Mouse (Mus musculus): Measurements from ENCODE around the gene Ebf3. TPM values are rescaled to one million over a fixed set of nuclear protein-coding genes. Genes with fewer than 3 reads are reported as not detected.

Gene Ebf3
- polyA plus RNA-seq, 1 experiment, result 8.1 TPM

- peaks cover 26% of the 10 kb centered on the region for H3K79me3 ChIP-seq (ENCODE audit: low read depth)
- H3K27me3 ChIP-seq (ENCODE audit: control insufficient read depth, insufficient read depth, insufficient read length), result no peaks in the 10 kb centered on the region
- H3K79me2 ChIP-seq (ENCODE audit: control insufficient read depth, insufficient read depth), result peaks cover 57% of the 10 kb centered on the region
- peak overlapping the region; percentile 38 for H3ac ChIP-seq (ENCODE audit: control insufficient read depth, insufficient read length, low read depth)
- no peak overlapping the region for H3K4me3 ChIP-seq (ENCODE audit: insufficient read depth, poor library complexity, severe bottlenecking)
- TF ChIP-seq FOSL1 (IDR thresholded peaks at IDR 0.05; ENCODE audit: insufficient read depth, low read length, poor library complexity, severe bottlenecking) (no peak), MYOD1 (IDR thresholded peaks at IDR 0.05; ENCODE audit: control insufficient read depth, insufficient read length, low read depth) (peak; percentile 27), USF1 (IDR thresholded peaks at IDR 0.05; ENCODE audit: low read depth) (no peak), MYOG (IDR thresholded peaks at IDR 0.05; ENCODE audit: control insufficient read depth, extremely low read depth, insufficient read length) (no peak), CTCF (IDR thresholded peaks at IDR 0.05; ENCODE audit: control insufficient read depth, insufficient read depth, insufficient read length) (no peak), CEBPB (IDR thresholded peaks at IDR 0.05; ENCODE audit: low read depth) (no peak), MAX (IDR thresholded peaks at IDR 0.05) (no peak)
- H3K36me3 ChIP-seq (ENCODE audit: control insufficient read depth, insufficient read depth), result peaks cover 18% of the 10 kb centered on the region
These were observed 10.5 kb downstream of the Ebf3 start for GRCm38 (mm10) chr7:137303776-137304171.

GRCm38 (mm10) chr7:137302961-137303775, 11.1 kb downstream of the Ebf3 start:
- H3K79me3 ChIP-seq (ENCODE audit: low read depth), result peaks cover 22% of the 10 kb centered on the region
- H3K36me3 ChIP-seq (ENCODE audit: control insufficient read depth, insufficient read depth), result peaks cover 18% of the 10 kb centered on the region
- no peaks in the 10 kb centered on the region for H3K27me3 ChIP-seq (ENCODE audit: control insufficient read depth, insufficient read depth, insufficient read length)
- H3K4me3 ChIP-seq (ENCODE audit: insufficient read depth, poor library complexity, severe bottlenecking), result no peak overlapping the region
- peak overlapping the region; percentile 38 for H3ac ChIP-seq (ENCODE audit: control insufficient read depth, insufficient read length, low read depth)
- peaks cover 57% of the 10 kb centered on the region for H3K79me2 ChIP-seq (ENCODE audit: control insufficient read depth, insufficient read depth)
- TF ChIP-seq CEBPB (IDR thresholded peaks at IDR 0.05; ENCODE audit: low read depth) (no peak), MYOD1 (IDR thresholded peaks at IDR 0.05; ENCODE audit: control insufficient read depth, insufficient read length, low read depth) (no peak), USF1 (IDR thresholded peaks at IDR 0.05; ENCODE audit: low read depth) (no peak), MAX (IDR thresholded peaks at IDR 0.05) (no peak), MYOG (IDR thresholded peaks at IDR 0.05; ENCODE audit: control insufficient read depth, extremely low read depth, insufficient read length) (no peak), CTCF (IDR thresholded peaks at IDR 0.05; ENCODE audit: control insufficient read depth, insufficient read depth, insufficient read length) (no peak)

- H3K36me3 ChIP-seq (ENCODE audit: control insufficient read depth, insufficient read depth), result peaks cover 18% of the 10 kb centered on the region
- no peaks in the 10 kb centered on the region for H3K27me3 ChIP-seq (ENCODE audit: control insufficient read depth, insufficient read depth, insufficient read length)
- H3K79me3 ChIP-seq (ENCODE audit: low read depth), result peaks cover 17% of the 10 kb centered on the region
- peaks cover 59% of the 10 kb centered on the region for H3K79me2 ChIP-seq (ENCODE audit: control insufficient read depth, insufficient read depth)
- H3K4me3 ChIP-seq (ENCODE audit: insufficient read depth, poor library complexity, severe bottlenecking), result no peak overlapping the region
- TF ChIP-seq MAX (IDR thresholded peaks at IDR 0.05), result no peak
- TF ChIP-seq MYOG (IDR thresholded peaks at IDR 0.05; ENCODE audit: control insufficient read depth, extremely low read depth, insufficient read length), result no peak
- H3ac ChIP-seq (ENCODE audit: control insufficient read depth, insufficient read length, low read depth), result no peak overlapping the region
These were observed 12.1 kb downstream of the Ebf3 start for GRCm38 (mm10) chr7:137302161-137302560.

GRCm38 (mm10) chr7:137301329-137301751, 12.9 kb downstream of the Ebf3 start:
- Histone ChIP-seq H3K27me3 (ENCODE audit: control insufficient read depth, insufficient read depth, insufficient read length) (no peaks in the 10 kb centered on the region), H3ac (ENCODE audit: control insufficient read depth, insufficient read length, low read depth) (no peak overlapping the region), H3K4me3 (ENCODE audit: insufficient read depth, poor library complexity, severe bottlenecking) (no peak overlapping the region), H3K79me3 (ENCODE audit: low read depth) (peaks cover 17% of the 10 kb centered on the region), H3K36me3 (ENCODE audit: control insufficient read depth, insufficient read depth) (peaks cover 11% of the 10 kb centered on the region), H3K79me2 (ENCODE audit: control insufficient read depth, insufficient read depth) (peaks cover 62% of the 10 kb centered on the region)
- TF ChIP-seq FOSL1 (IDR thresholded peaks at IDR 0.05; ENCODE audit: insufficient read depth, low read length, poor library complexity, severe bottlenecking), result no peak
- TF ChIP-seq CEBPB (IDR thresholded peaks at IDR 0.05; ENCODE audit: low read depth), result no peak
- no peak for TF ChIP-seq MAX (IDR thresholded peaks at IDR 0.05)
- TF ChIP-seq CTCF (IDR thresholded peaks at IDR 0.05; ENCODE audit: control insufficient read depth, insufficient read depth, insufficient read length), result no peak
- no peak for TF ChIP-seq MYOD1 (IDR thresholded peaks at IDR 0.05; ENCODE audit: control insufficient read depth, insufficient read length, low read depth)

- Histone ChIP-seq H3K79me2 (ENCODE audit: control insufficient read depth, insufficient read depth) (peaks cover 62% of the 10 kb centered on the region), H3K79me3 (ENCODE audit: low read depth) (peaks cover 17% of the 10 kb centered on the region), H3K4me3 (ENCODE audit: insufficient read depth, poor library complexity, severe bottlenecking) (no peak overlapping the region), H3K27me3 (ENCODE audit: control insufficient read depth, insufficient read depth, insufficient read length) (no peaks in the 10 kb centered on the region), H3K36me3 (ENCODE audit: control insufficient read depth, insufficient read depth) (peaks cover 13% of the 10 kb centered on the region), H3ac (ENCODE audit: control insufficient read depth, insufficient read length, low read depth) (no peak overlapping the region)
- no peak for TF ChIP-seq MAX (IDR thresholded peaks at IDR 0.05)
- TF ChIP-seq USF1 (IDR thresholded peaks at IDR 0.05; ENCODE audit: low read depth), result no peak
- TF ChIP-seq CEBPB (IDR thresholded peaks at IDR 0.05; ENCODE audit: low read depth), result no peak
- no peak for TF ChIP-seq CTCF (IDR thresholded peaks at IDR 0.05; ENCODE audit: control insufficient read depth, insufficient read depth, insufficient read length)
- no peak for TF ChIP-seq MYOD1 (IDR thresholded peaks at IDR 0.05; ENCODE audit: control insufficient read depth, insufficient read length, low read depth)
- TF ChIP-seq FOSL1 (IDR thresholded peaks at IDR 0.05; ENCODE audit: insufficient read depth, low read length, poor library complexity, severe bottlenecking), result no peak
- TF ChIP-seq MYOG (IDR thresholded peaks at IDR 0.05; ENCODE audit: control insufficient read depth, extremely low read depth, insufficient read length), result no peak
These were observed 13.4 kb downstream of the Ebf3 start for GRCm38 (mm10) chr7:137300826-137301225.

- no peak overlapping the region for H3K4me3 ChIP-seq (ENCODE audit: insufficient read depth, poor library complexity, severe bottlenecking)
- no peak overlapping the region for H3ac ChIP-seq (ENCODE audit: control insufficient read depth, insufficient read length, low read depth)
- H3K27me3 ChIP-seq (ENCODE audit: control insufficient read depth, insufficient read depth, insufficient read length), result no peaks in the 10 kb centered on the region
- TF ChIP-seq MYOG (IDR thresholded peaks at IDR 0.05; ENCODE audit: control insufficient read depth, extremely low read depth, insufficient read length), result no peak
- TF ChIP-seq MAX (IDR thresholded peaks at IDR 0.05), result no peak
- no peak for TF ChIP-seq MYOD1 (IDR thresholded peaks at IDR 0.05; ENCODE audit: control insufficient read depth, insufficient read length, low read depth)
- no peak for TF ChIP-seq CTCF (IDR thresholded peaks at IDR 0.05; ENCODE audit: control insufficient read depth, insufficient read depth, insufficient read length)
- TF ChIP-seq FOSL1 (IDR thresholded peaks at IDR 0.05; ENCODE audit: insufficient read depth, low read length, poor library complexity, severe bottlenecking), result no peak
- TF ChIP-seq USF1 (IDR thresholded peaks at IDR 0.05; ENCODE audit: low read depth), result no peak
- TF ChIP-seq CEBPB (IDR thresholded peaks at IDR 0.05; ENCODE audit: low read depth), result no peak
- H3K79me3 ChIP-seq (ENCODE audit: low read depth), result peaks cover 15% of the 10 kb centered on the region
- peaks cover 13% of the 10 kb centered on the region for H3K36me3 ChIP-seq (ENCODE audit: control insufficient read depth, insufficient read depth)
- H3K79me2 ChIP-seq (ENCODE audit: control insufficient read depth, insufficient read depth), result peaks cover 62% of the 10 kb centered on the region
These were observed 14.1 kb downstream of the Ebf3 start for GRCm38 (mm10) chr7:137300169-137300568.

All from C2C12 (cell line).